Mouse (Mus musculus) hindbrain, embryonic 16.5 days (tissue): ENCODE data around the gene Akap2. TPM values are rescaled to one million over a fixed set of nuclear protein-coding genes. Genes with fewer than 3 reads are reported as not detected.

ENCODE experiments used
- ATAC-seq: fragments of 200-750 bp; cut with Nextera tagmentation; 2 replicates; pipeline ENCODE4 v1.8.0; 2017; ENCODE audit warnings: moderate TSS enrichment, moderate library complexity
- H3K27ac ChIP-seq: fragments of 300-500 bp; sonication (generic); 2 replicates; pipeline ENCODE4 v1.5.1; 2014; ENCODE audit warnings: low read depth, mild to moderate bottlenecking, control low read depth, low read length, moderate library complexity
- H3K27me3 ChIP-seq: fragments of 300-500 bp; sonication (generic); replicated peaks from 2 replicates; pipeline ENCODE4 v1.6.1; 2014; ENCODE audit warnings: low read length; ENCODE audit not compliant: control insufficient read depth, insufficient read depth
- H3K36me3 ChIP-seq: fragments of 300-500 bp; sonication (generic); 2 replicates; pipeline ENCODE4 v1.6.1; 2014; ENCODE audit warnings: mild to moderate bottlenecking, low read length, moderate library complexity, mixed read lengths; ENCODE audit not compliant: control insufficient read depth, insufficient read depth
- H3K4me1 ChIP-seq: fragments of 300-500 bp; sonication (generic); 2 replicates; pipeline ENCODE4 v1.6.1; 2014; ENCODE audit warnings: low read depth, low read length; ENCODE audit not compliant: control insufficient read depth, insufficient read depth
- H3K4me2 ChIP-seq: fragments of 300-500 bp; sonication (generic); 2 replicates; pipeline ENCODE4 v1.6.1; 2014; ENCODE audit warnings: mild to moderate bottlenecking, low read length, control low read depth, moderate library complexity
- H3K4me3 ChIP-seq: fragments of 300-500 bp; sonication (generic); 2 replicates; pipeline ENCODE4 v1.5.1; 2014; ENCODE audit warnings: mild to moderate bottlenecking, low read length, control low read depth, moderate library complexity
- H3K9ac ChIP-seq: fragments of 300-500 bp; sonication (generic); 2 replicates; pipeline ENCODE4 v1.6.1; 2014; ENCODE audit warnings: low read depth, mild to moderate bottlenecking, control low read depth, low read length, moderate library complexity
- H3K9me3 ChIP-seq: fragments of 300-500 bp; sonication (generic); 2 replicates; pipeline ENCODE4 v1.6.1; 2014; ENCODE audit warnings: mild to moderate bottlenecking, low read length, moderate library complexity; ENCODE audit not compliant: control insufficient read depth
- WGBS: fragments of 180-500 bp; shearing (Covaris S2); extraction: QIAGEN DNeasy Blood & Tissue Kit; methylation state at CpG from one replicate; pipeline ENCODE4 v1.1.7; 2014; 5-methylcytosine and 5-hydroxymethylcytosine counted together
- polyA plus RNA-seq: library from polyadenylated mRNA; unstranded; fragments of >200 nt; fragmentation: Nextera tagmentation; extraction: Ambion mirVana; gene quantifications from 2 replicates; pipeline ENCODE4 v1.2.1, GENCODE M21; 2015

Akap2 gene
- polyA plus RNA-seq, 1 experiment from 2014 or later: 11.4 TPM

GRCm38 (mm10) chr4:57735426-57735825, 18.0 kb downstream of the Akap2 start:
- H3K27ac ChIP-seq: no peak overlapping the region
- no peaks in the 10 kb centered on the region for H3K9me3 ChIP-seq
- H3K4me1 ChIP-seq: no peaks in the 10 kb centered on the region
- no peak overlapping the region for H3K9ac ChIP-seq
- ATAC-seq: no peak
- no peaks in the 10 kb centered on the region for H3K36me3 ChIP-seq
- WGBS: 84% methylated on average over 5 of the region's 5 CpGs
- H3K4me2 ChIP-seq: no peak overlapping the region
- H3K4me3 ChIP-seq: no peak overlapping the region
- no peaks in the 10 kb centered on the region for H3K27me3 ChIP-seq

- Histone ChIP-seq H3K27me3 (no peaks in the 10 kb centered on the region), H3K9ac (no peak overlapping the region), H3K27ac (no peak overlapping the region), H3K4me2 (no peak overlapping the region), H3K4me1 (no peaks in the 10 kb centered on the region), H3K36me3 (no peaks in the 10 kb centered on the region), H3K4me3 (no peak overlapping the region), H3K9me3 (no peaks in the 10 kb centered on the region)
- WGBS: 32% methylated on average over 8 of the region's 8 CpGs
- ATAC-seq: no peak
Measured at GRCm38 (mm10) chr4:57738856-57739552, 21.5 kb downstream of the Akap2 start.

DNA sequence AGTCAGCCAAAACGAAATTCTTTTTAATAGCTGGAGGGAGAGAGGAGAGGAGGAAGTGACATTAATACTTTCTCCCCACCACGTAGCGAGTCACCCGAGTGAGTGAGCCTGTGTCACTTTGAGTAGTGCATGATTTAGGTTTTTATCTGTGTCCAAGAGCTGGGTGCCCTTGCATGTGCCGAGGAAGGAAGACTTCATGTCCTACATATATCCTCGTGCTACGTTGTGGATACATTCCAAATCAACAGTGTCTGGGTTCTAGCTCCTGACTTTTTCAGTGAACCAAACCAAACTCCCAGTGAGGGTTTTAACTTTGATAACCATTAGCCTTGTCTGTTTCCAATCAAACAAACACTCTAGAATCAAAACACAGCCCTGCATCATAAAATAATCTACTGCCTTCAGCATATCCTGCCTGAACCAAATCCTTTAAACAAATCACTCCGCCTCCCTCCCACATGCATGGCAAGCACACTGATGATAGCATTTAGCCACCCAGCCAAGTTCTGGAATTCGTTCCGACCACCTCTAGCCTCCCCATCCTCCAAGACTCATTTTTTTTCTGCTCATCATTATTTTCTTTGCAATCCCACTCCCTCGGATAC, 26.0 kb downstream of the Akap2 start:
- no peak for ATAC-seq
- Histone ChIP-seq H3K4me3 (no peak overlapping the region), H3K27ac (no peak overlapping the region), H3K27me3 (no peaks in the 10 kb centered on the region), H3K4me1 (no peaks in the 10 kb centered on the region), H3K4me2 (no peak overlapping the region), H3K9ac (no peak overlapping the region), H3K9me3 (no peaks in the 10 kb centered on the region), H3K36me3 (no peaks in the 10 kb centered on the region)
- 80% methylated on average over 11 of the region's 11 CpGs for WGBS

DNA sequence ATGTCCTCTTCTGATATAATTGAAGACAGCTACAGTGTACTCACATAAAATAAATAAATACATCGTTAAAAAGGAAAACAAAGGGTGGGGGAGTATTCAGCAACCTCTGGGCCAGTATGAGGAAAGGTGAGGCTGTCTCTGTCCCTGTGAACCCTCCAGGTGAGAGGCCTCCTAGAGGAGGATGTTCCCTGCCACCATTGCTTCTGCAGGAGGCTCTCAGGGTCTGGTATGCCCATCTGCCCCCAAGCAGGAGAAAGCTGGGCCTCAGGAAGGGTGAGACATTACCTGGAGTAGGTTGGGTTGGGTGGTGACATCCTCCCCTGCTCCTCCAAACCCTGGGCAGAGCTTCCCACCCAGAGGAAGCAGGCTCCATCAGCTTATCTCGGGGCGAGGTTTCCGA, 33.2 kb downstream of the Akap2 start:
- H3K27ac ChIP-seq: no peak overlapping the region
- H3K36me3 ChIP-seq: no peaks in the 10 kb centered on the region
- H3K4me3 ChIP-seq: no peak overlapping the region
- H3K9me3 ChIP-seq: no peaks in the 10 kb centered on the region
- no peaks in the 10 kb centered on the region for H3K4me1 ChIP-seq
- H3K4me2 ChIP-seq: no peak overlapping the region
- 76% methylated on average over 4 of the region's 4 CpGs for WGBS
- no peak overlapping the region for H3K9ac ChIP-seq
- H3K27me3 ChIP-seq: no peaks in the 10 kb centered on the region
- ATAC-seq: no peak

GRCm38 (mm10) chr4:57751054-57751453, 33.6 kb downstream of the Akap2 start:
- H3K4me3 ChIP-seq: no peak overlapping the region
- H3K27ac ChIP-seq: no peak overlapping the region
- H3K27me3 ChIP-seq: no peaks in the 10 kb centered on the region
- H3K4me1 ChIP-seq: no peaks in the 10 kb centered on the region
- no peaks in the 10 kb centered on the region for H3K36me3 ChIP-seq
- no peak overlapping the region for H3K9ac ChIP-seq
- no peaks in the 10 kb centered on the region for H3K9me3 ChIP-seq
- H3K4me2 ChIP-seq: no peak overlapping the region
- no peak for ATAC-seq
- 59% methylated on average over 4 of the region's 4 CpGs for WGBS

GRCm38 (mm10) chr4:57751566-57751965, 34.1 kb downstream of the Akap2 start:
- no peaks in the 10 kb centered on the region for H3K27me3 ChIP-seq
- no peak overlapping the region for H3K9ac ChIP-seq
- no peak for ATAC-seq
- no peaks in the 10 kb centered on the region for H3K4me1 ChIP-seq
- no peaks in the 10 kb centered on the region for H3K36me3 ChIP-seq
- H3K27ac ChIP-seq: no peak overlapping the region
- no peak overlapping the region for H3K4me2 ChIP-seq
- H3K9me3 ChIP-seq: no peaks in the 10 kb centered on the region
- WGBS: 86% methylated on average over 11 of the region's 11 CpGs
- H3K4me3 ChIP-seq: no peak overlapping the region

DNA sequence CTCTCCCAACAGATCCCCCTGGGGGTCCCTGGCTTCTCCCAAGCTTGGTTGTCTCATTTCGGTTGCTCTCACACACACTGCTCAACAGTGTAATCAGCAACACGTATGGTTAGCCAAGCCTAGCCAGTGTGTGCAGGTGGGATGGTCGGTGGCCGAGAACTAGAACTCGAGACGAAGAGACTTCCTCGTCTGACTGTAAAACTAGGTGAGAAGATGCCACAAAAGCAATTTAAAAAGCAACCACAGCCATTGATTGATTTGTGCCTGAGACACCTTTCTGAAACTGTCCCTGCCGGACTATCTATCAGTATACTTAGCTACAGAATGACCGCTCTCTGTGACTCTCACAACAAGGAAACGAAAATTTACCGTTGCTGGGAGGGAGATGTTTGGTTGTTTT, 37.6 kb downstream of the Akap2 start:
- 90% methylated on average over 11 of the region's 11 CpGs for WGBS
- Histone ChIP-seq H3K9ac (no peak overlapping the region), H3K36me3 (no peaks in the 10 kb centered on the region), H3K27ac (no peak overlapping the region), H3K4me1 (no peaks in the 10 kb centered on the region), H3K27me3 (no peaks in the 10 kb centered on the region), H3K4me2 (no peak overlapping the region), H3K9me3 (no peaks in the 10 kb centered on the region), H3K4me3 (no peak overlapping the region)
- no peak for ATAC-seq

GRCm38 (mm10) chr4:57757997-57758396, 40.5 kb downstream of the Akap2 start:
- no peak overlapping the region for H3K4me3 ChIP-seq
- 46% methylated on average over 11 of the region's 11 CpGs for WGBS
- ATAC-seq: peak; percentile 56; the same call in 1 of the 2 replicates
- H3K4me1 ChIP-seq: no peaks in the 10 kb centered on the region
- H3K4me2 ChIP-seq: no peak overlapping the region
- no peaks in the 10 kb centered on the region for H3K27me3 ChIP-seq
- no peak overlapping the region for H3K27ac ChIP-seq
- no peak overlapping the region for H3K9ac ChIP-seq
- no peaks in the 10 kb centered on the region for H3K36me3 ChIP-seq
- no peaks in the 10 kb centered on the region for H3K9me3 ChIP-seq

GRCm38 (mm10) chr4:57762424-57762823, 45.0 kb downstream of the Akap2 start:
- WGBS: 56% methylated on average over 7 of the region's 7 CpGs
- no peak for ATAC-seq
- Histone ChIP-seq H3K4me2 (no peak overlapping the region), H3K4me1 (peaks cover 4% of the 10 kb centered on the region), H3K9me3 (no peaks in the 10 kb centered on the region), H3K27ac (no peak overlapping the region), H3K4me3 (no peak overlapping the region), H3K36me3 (no peaks in the 10 kb centered on the region), H3K27me3 (no peaks in the 10 kb centered on the region), H3K9ac (no peak overlapping the region)
